Mouse (Mus musculus): ENCODE measurements around the gene Btn1a1. TPM values are rescaled to one million over a fixed set of nuclear protein-coding genes. Genes with fewer than 3 reads are reported as not detected.

Btn1a1 gene
- 0.09 TPM in 1 of 2 replicates, not detected in the other for polyA plus RNA-seq (2014; fragmentation: Nextera tagmentation; extraction: Ambion mirVana)

DNA sequence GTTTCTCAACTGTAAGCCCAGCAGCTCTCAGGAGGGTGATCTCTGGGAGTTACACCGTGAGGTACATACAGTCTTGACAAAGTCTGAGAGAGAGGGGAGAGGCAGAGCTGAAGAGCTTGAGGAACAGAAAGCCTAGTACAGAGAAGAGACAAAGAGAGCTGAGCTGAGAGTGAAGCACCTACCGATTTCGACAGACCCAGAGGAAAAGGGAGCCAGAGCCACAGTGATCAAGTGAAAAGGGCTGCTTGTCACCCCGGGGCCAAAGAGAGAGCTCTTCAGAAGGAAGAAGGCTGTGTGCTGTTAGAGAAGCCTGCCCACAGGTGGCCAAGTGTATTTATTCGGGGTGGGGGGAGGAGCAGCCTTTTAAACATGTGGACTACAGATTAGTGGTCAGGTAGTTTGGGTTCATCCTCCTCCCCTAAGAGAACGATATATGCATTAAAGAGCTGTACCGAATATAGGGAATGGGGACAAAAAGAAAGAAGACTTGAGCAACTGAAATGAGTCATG is at the start of gene Btn1a1:
Gene Btn1a1 (minus strand): TSS at position 302 of the 510 bp plus-strand sequence.
- under 1% methylated on average over 7 of the region's 7 CpGs for WGBS
- Histone ChIP-seq H3K27me3 (ENCODE audit: control insufficient read depth, insufficient read depth, low read length) (peaks cover 14% of the 10 kb centered on the region; the same call in 1 of the 2 replicates), H3K4me3 (replicated peaks; ENCODE audit: low read depth, low read length) (peak within 1 kb of the TSS; percentile 45), H3K4me2 (ENCODE audit: low read length) (peak within 1 kb of the TSS; percentile 65), H3K9ac (replicated peaks; ENCODE audit: low read length) (peak within 1 kb of the TSS; percentile 34), H3K27ac (replicated peaks; ENCODE audit: low read depth, low read length) (no peak within 1 kb of the TSS), H3K9me3 (ENCODE audit: control insufficient read depth, low read length) (no peaks in the 10 kb centered on the region), H3K36me3 (ENCODE audit: control insufficient read depth, insufficient read depth, low read length) (no peaks in the 10 kb centered on the region), H3K4me1 (ENCODE audit: control insufficient read depth, insufficient read depth, low read length) (peaks cover 11% of the 10 kb centered on the region)
- peak; percentile 37 for DNase-seq
- no peak for ATAC-seq (ENCODE audit: low FRiP score, low TSS enrichment)

DNA sequence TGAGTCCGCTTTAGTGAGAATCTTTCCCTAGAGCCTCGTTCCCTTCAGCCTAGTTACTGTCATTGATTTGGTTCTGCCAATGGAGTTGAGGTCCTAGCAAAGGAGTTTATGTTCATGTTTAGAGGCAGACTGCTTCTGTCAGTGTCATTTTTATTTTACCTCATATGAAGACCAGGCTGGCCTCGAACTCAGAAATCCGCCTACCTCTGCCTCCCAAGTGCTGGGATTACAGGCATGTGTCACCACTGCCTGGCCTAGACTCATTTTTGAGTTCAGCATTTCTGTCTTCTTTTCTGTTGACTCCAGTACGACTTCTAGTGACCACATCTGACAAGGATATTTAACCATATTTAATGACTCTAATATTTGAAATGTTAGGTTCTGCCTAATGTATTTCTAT is 49.6 kb upstream of the Btn1a1 start:
- no peaks in the 10 kb centered on the region for H3K9me3 ChIP-seq (ENCODE audit: control insufficient read depth, low read length)
- no peak overlapping the region for H3K9ac ChIP-seq (replicated peaks; ENCODE audit: low read length)
- no peaks in the 10 kb centered on the region for H3K4me1 ChIP-seq (ENCODE audit: control insufficient read depth, insufficient read depth, low read length)
- H3K4me2 ChIP-seq (ENCODE audit: low read length), result no peak overlapping the region
- WGBS, result 74% methylated on average over 5 of the region's 5 CpGs
- no peaks in the 10 kb centered on the region for H3K27me3 ChIP-seq (ENCODE audit: control insufficient read depth, insufficient read depth, low read length)
- no peak for ATAC-seq (ENCODE audit: low FRiP score, low TSS enrichment)
- H3K36me3 ChIP-seq (ENCODE audit: control insufficient read depth, insufficient read depth, low read length), result no peaks in the 10 kb centered on the region
- H3K4me3 ChIP-seq (replicated peaks; ENCODE audit: low read depth, low read length), result no peak overlapping the region
- H3K27ac ChIP-seq (replicated peaks; ENCODE audit: low read depth, low read length), result no peak overlapping the region
- no peak for DNase-seq

DNA sequence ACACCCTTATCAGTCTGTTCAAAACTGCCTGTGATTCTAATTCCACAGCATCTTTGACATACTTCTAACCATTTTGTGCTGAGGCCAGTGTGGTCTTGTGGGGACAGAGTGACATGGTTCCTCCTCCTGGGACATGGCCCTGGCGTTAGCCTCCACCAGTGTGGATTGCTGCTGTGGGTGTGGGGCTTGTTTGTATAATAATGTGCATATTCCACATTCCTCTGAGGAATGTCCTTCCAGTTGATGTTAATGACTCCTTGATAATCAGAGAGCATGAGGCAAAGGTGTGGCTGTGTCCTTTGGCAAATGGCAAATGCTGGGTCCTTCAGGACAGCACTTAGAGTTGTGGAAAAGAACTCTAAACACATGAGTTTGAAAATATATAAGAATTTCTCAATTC is 47.8 kb upstream of the Btn1a1 start:
- DNase-seq (no peak), ATAC-seq (ENCODE audit: low FRiP score, low TSS enrichment) (no peak)
- Histone ChIP-seq H3K4me2 (ENCODE audit: low read length) (no peak overlapping the region), H3K9me3 (ENCODE audit: control insufficient read depth, low read length) (no peaks in the 10 kb centered on the region), H3K27ac (replicated peaks; ENCODE audit: low read depth, low read length) (no peak overlapping the region), H3K9ac (replicated peaks; ENCODE audit: low read length) (no peak overlapping the region), H3K27me3 (ENCODE audit: control insufficient read depth, insufficient read depth, low read length) (no peaks in the 10 kb centered on the region), H3K4me3 (replicated peaks; ENCODE audit: low read depth, low read length) (no peak overlapping the region), H3K36me3 (ENCODE audit: control insufficient read depth, insufficient read depth, low read length) (no peaks in the 10 kb centered on the region), H3K4me1 (ENCODE audit: control insufficient read depth, insufficient read depth, low read length) (no peaks in the 10 kb centered on the region)
- WGBS, result 87% methylated on average over 1 of the region's 1 CpGs

DNA sequence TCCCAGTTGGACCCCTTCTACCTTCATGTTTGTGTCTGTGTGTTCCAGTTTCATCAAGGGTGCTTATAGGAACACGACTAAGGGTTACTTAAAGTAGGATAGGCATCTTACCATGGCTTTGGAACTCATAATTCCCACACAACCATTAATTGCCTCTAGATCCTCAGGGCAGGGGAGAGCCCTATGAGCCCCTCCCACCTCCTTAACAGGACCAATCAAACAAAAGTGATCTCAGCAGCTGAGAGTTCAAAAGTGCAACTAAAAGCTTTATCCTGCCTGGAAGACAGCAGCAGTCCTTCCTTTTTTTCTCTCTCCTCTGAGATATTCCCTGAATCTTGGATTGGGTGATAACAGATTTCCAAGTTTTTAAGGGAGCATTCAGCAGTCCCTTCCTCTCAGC is 44.4 kb upstream of the Btn1a1 start:
- Histone ChIP-seq H3K4me1 (ENCODE audit: control insufficient read depth, insufficient read depth, low read length) (0 out of 2 replicates have a peak, but pooled peaks cover 6% of the 10 kb centered on the region), H3K36me3 (ENCODE audit: control insufficient read depth, insufficient read depth, low read length) (no peaks in the 10 kb centered on the region), H3K27ac (replicated peaks; ENCODE audit: low read depth, low read length) (no peak overlapping the region), H3K9ac (replicated peaks; ENCODE audit: low read length) (no peak overlapping the region), H3K9me3 (ENCODE audit: control insufficient read depth, low read length) (no peaks in the 10 kb centered on the region), H3K4me3 (replicated peaks; ENCODE audit: low read depth, low read length) (no peak overlapping the region), H3K27me3 (ENCODE audit: control insufficient read depth, insufficient read depth, low read length) (no peaks in the 10 kb centered on the region), H3K4me2 (ENCODE audit: low read length) (no peak overlapping the region)
- WGBS, result 61% methylated on average over 1 of the region's 1 CpGs
- ATAC-seq (ENCODE audit: low FRiP score, low TSS enrichment) (no peak), DNase-seq (no peak)

DNA sequence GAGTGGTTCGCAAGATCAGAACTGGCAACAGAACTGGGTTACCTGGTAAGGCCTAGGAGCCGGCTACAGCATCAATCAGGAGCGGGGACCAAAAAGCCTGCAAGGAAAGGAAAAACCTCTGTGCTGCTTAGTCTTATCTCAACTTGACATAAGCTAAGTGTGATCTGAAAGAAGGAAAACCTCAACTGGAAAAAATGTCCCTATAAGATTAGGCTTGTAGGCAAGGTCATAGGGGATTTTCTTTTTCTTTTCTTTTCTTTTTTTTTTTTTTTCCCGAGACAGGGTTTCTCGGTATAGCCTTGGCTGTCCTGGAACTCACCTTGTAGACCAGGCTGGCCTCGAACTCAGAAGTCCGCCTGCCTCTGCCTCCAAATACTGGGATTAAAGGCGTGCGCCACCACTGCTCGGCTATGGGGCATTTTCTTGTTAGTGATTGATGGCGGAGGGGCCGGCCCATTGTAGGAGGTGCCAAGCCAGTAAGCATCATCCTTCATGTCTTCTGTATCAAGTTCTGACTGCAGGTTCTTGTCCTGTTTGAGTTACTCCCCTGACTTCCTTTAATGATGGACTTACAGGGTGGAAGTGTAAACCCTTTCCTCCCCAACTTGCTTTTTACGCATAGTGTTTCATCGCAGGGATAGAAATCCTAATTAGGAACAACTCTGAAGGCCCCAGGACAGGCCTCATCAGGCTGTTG is 41.3 kb upstream of the Btn1a1 start:
- no peak for DNase-seq
- Histone ChIP-seq H3K9ac (replicated peaks; ENCODE audit: low read length) (no peak overlapping the region), H3K4me3 (replicated peaks; ENCODE audit: low read depth, low read length) (no peak overlapping the region), H3K4me2 (ENCODE audit: low read length) (no peak overlapping the region), H3K4me1 (ENCODE audit: control insufficient read depth, insufficient read depth, low read length) (0 out of 2 replicates have a peak, but pooled peaks cover 6% of the 10 kb centered on the region), H3K9me3 (ENCODE audit: control insufficient read depth, low read length) (no peaks in the 10 kb centered on the region), H3K27ac (replicated peaks; ENCODE audit: low read depth, low read length) (no peak overlapping the region), H3K36me3 (ENCODE audit: control insufficient read depth, insufficient read depth, low read length) (no peaks in the 10 kb centered on the region), H3K27me3 (ENCODE audit: control insufficient read depth, insufficient read depth, low read length) (no peaks in the 10 kb centered on the region; the same call in 1 of the 2 replicates)
- 16% methylated on average over 14 of the region's 14 CpGs for WGBS
- ATAC-seq (ENCODE audit: low FRiP score, low TSS enrichment), result no peak

DNA sequence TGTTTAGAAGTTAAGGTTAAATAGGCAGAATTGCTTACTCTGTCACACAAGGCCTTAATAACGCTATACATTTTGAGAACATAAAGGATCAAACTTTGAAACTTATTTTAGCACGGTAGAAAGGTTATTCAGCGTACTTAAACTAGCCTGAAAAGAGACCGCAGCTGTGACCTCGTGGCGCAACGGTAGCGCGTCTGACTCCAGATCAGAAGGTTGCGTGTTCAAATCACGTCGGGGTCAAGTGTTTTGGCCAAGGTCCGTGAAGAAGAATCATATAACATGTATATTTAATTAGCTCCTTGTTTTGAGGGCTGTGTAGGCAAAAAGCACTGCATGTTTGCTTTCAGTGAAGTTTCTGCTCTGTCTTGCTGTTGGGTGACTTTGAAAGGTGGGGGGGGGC is 40.6 kb upstream of the Btn1a1 start:
- no peak for ATAC-seq (ENCODE audit: low FRiP score, low TSS enrichment)
- peak overlapping the region; percentile 5; the same call in 1 of the 2 replicates for H3K4me3 ChIP-seq (replicated peaks; ENCODE audit: low read depth, low read length)
- no peaks in the 10 kb centered on the region; the same call in 1 of the 2 replicates for H3K27me3 ChIP-seq (ENCODE audit: control insufficient read depth, insufficient read depth, low read length)
- DNase-seq, result peak; percentile 69
- WGBS, result 5% methylated on average over 13 of the region's 13 CpGs
- no peak overlapping the region for H3K9ac ChIP-seq (replicated peaks; ENCODE audit: low read length)
- 0 out of 2 replicates have a peak, but pooled peaks cover 6% of the 10 kb centered on the region for H3K4me1 ChIP-seq (ENCODE audit: control insufficient read depth, insufficient read depth, low read length)
- H3K27ac ChIP-seq (replicated peaks; ENCODE audit: low read depth, low read length), result no peak overlapping the region
- peak overlapping the region; percentile 35 for H3K4me2 ChIP-seq (ENCODE audit: low read length)
- H3K9me3 ChIP-seq (ENCODE audit: control insufficient read depth, low read length), result no peaks in the 10 kb centered on the region
- no peaks in the 10 kb centered on the region for H3K36me3 ChIP-seq (ENCODE audit: control insufficient read depth, insufficient read depth, low read length)

DNA sequence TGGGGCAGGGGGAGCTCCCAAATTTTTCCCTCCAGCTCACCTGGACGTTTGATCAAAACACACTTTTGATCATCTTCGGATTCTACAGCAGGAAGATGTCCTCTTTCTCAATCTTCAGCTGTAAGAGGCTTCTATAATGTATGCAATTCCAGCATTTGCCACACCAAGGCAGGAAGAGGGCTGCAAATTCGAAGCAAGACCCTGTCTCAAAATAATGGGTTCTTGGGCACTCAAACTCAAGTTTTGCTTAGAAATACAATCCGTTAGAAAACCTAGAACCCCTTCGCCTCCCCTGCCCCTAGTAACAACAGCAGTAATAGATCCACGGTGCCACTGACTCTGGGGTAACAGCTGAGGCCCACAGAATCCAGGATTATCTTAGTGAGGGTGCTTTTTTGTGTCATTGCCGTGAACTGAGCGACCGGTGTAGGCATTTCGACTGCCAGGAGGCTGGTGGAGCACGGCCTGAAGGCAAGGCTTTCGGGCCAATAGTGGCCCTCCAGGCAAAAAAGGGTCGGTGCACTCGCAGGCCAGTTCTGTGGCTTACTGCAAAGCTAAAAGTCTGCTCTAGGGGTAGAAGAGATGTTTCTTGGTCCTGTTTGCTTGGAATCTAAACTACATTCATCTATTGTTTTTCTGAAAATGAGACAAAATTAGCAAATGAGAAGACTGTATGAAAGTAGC is 40.1 kb upstream of the Btn1a1 start:
- Histone ChIP-seq H3K9ac (replicated peaks; ENCODE audit: low read length) (no peak overlapping the region), H3K4me1 (ENCODE audit: control insufficient read depth, insufficient read depth, low read length) (0 out of 2 replicates have a peak, but pooled peaks cover 6% of the 10 kb centered on the region), H3K27me3 (ENCODE audit: control insufficient read depth, insufficient read depth, low read length) (no peaks in the 10 kb centered on the region; the same call in 1 of the 2 replicates), H3K27ac (replicated peaks; ENCODE audit: low read depth, low read length) (no peak overlapping the region), H3K4me2 (ENCODE audit: low read length) (peak overlapping the region; percentile 35), H3K4me3 (replicated peaks; ENCODE audit: low read depth, low read length) (peak overlapping the region; percentile 5; the same call in 1 of the 2 replicates), H3K36me3 (ENCODE audit: control insufficient read depth, insufficient read depth, low read length) (no peaks in the 10 kb centered on the region), H3K9me3 (ENCODE audit: control insufficient read depth, low read length) (no peaks in the 10 kb centered on the region)
- DNase-seq (no peak), ATAC-seq (ENCODE audit: low FRiP score, low TSS enrichment) (no peak)
- 5% methylated on average over 14 of the region's 14 CpGs for WGBS

DNA sequence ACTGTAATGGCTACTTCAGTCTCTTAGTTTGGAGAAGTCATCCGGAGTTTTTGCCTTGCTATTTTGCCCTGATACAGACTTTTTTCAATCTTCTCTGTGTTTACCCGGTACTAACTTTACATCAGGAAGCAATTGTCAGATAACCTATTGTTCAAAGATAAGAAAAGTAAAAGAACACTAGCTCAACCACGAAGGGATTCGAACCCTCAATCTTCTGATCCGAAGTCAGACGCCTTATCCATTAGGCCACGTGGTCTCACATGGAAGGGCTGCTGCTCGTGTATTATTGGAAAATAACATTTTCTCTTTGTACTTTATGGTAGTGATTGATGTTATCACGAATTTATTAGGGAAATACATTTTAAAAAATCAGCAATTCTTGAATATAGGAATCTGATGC is 38.1 kb upstream of the Btn1a1 start:
- H3K4me3 ChIP-seq (replicated peaks; ENCODE audit: low read depth, low read length), result no peak overlapping the region
- H3K4me1 ChIP-seq (ENCODE audit: control insufficient read depth, insufficient read depth, low read length), result 0 out of 2 replicates have a peak, but pooled peaks cover 6% of the 10 kb centered on the region
- peaks cover 8% of the 10 kb centered on the region; the same call in 1 of the 2 replicates for H3K27me3 ChIP-seq (ENCODE audit: control insufficient read depth, insufficient read depth, low read length)
- no peaks in the 10 kb centered on the region for H3K9me3 ChIP-seq (ENCODE audit: control insufficient read depth, low read length)
- no peaks in the 10 kb centered on the region for H3K36me3 ChIP-seq (ENCODE audit: control insufficient read depth, insufficient read depth, low read length)
- H3K9ac ChIP-seq (replicated peaks; ENCODE audit: low read length), result no peak overlapping the region
- H3K4me2 ChIP-seq (ENCODE audit: low read length), result 0 out of 2 replicates have a peak overlapping the region, but pooled peaks have one; percentile 9
- ATAC-seq (ENCODE audit: low FRiP score, low TSS enrichment) (no peak), DNase-seq (peak; percentile 82)
- no peak overlapping the region for H3K27ac ChIP-seq (replicated peaks; ENCODE audit: low read depth, low read length)
- WGBS, result 2% methylated on average over 9 of the region's 9 CpGs
